Mouse (Mus musculus) ovary, postnatal 10 days (tissue): Measurements from ENCODE around the gene Gpr160.

Experiments used
- DNase-seq: peaks from one replicate; pipeline ENCODE4 v3.0.0; 2022; ENCODE audit warnings: low spot score

Gene Gpr160

DNA sequence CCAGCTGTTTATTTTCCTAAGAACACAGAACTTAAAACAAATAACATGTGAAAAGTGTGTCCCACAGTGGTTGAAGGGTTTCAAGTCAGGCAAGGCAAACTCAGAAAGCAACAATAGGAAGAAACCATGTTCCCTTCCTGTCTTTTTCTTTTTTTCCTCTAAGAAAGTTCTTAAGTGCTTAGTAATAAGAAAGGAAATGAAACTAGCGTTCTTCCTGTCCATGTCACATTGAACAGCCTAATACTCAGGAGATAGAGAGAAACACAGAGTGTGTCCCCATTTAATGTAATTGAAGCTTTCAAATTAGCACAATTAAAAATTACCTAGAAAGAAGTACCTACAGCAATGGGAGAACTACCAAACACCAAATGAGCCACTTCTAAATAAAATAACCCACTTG, 48.9 kb downstream of the Gpr160 start:
- no peak for DNase-seq

DNA sequence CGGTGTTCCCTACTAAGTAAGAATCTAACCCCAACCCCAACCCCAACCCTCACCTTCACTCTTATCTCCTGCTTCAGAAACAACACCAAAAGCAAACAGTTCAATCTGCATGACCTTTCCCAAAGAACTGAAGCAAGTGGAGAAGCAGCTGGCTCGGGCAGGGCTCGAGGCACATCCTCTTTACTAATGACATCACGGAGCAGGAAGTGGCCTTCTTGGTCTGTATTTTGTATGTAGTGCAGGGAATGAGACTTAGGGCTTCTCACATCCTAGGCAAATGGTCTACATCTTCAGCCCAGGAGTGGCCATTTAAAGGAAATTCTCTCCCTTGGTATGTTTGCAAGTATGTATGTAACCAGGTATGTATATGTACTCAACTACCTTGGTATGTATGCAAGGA, 61.4 kb downstream of the Gpr160 start:
- DNase-seq: no peak

DNA sequence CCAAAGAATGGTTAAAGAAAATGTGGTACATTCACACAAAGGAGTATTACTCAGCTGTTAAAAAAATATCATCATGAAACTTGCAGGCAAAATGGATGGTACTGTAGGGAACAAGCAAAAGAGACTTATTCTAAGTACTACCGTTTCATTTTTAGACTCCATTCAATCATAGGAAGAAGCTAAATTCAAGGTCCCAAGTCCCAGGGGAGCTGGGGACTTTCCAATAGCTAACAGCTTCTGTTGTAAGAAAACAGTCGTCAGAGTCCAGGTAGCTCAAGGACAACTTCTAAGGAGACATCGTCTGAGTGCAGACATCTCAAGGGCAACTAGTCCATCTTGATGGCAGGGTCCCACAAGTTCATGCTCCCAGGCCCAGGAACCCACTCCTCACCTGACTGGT, 71.9 kb downstream of the Gpr160 start:
- DNase-seq: no peak

DNA sequence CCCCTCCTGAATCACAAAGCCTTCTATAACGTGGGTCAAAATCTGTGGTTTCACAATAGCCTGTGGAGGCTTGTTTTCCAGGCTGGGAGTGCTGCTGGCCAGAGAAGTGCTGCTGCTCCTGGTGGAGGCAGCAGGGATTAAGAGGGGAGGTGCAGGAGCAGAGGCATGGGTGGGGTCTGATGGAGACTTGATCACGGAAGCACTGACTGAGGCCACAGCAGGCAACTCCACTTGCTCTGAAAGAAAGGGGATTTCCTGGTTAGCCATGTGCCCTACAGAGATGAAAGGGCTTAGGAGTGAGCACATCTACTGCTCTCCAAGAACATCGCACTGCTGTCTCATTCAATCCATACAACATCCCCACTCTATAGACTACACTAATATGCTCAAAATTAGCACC, 74.1 kb downstream of the Gpr160 start:
- DNase-seq: no peak

DNA sequence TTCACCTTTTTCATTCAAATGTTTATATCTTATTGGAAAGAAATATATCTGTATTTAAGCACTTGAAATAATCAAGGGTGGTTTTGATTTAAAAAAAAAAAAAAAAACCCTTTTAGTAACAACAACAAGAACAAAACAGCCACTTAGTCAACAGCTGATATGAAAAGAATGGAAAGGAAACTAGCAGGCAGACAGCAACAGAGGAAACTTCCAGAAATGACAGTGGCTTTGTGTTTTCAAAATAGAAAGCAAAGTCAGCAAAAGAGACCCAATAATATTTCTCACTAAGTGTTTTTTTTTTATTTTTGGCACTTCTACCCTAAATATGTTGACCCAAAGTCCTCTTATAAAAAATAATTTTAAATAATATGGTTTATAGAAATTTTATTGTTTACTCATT, 78.6 kb downstream of the Gpr160 start:
- DNase-seq: no peak
